ENCODE assay signal across 11 mouse cellular contexts in the genomic region with DNA sequence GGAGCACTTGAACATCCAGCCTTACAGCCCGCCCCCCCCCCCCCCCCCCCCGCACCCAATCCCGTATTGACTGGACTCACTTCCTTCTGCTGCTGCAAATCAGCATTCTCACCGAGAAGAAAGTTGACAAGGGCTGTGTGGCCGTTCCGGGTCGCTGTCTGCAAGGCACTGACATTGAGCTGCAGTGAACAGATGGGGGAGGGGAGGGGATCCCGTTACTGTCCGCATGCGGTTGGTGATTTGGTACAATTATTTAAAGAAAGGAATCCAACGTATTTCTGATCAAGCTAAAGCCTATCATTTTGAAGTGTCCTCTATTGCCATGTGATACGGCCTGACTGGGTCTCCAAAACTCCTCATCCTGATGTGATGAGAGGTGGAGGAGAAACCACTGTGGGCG. TPM values are rescaled to one million over a fixed set of nuclear protein-coding genes. Genes with fewer than 3 reads are reported as not detected.
DNase-seq lines count a peak whose midpoint lies in the region; ATAC-seq and TF ChIP-seq lines count a peak whose summit lies in the region.
"Had no signal": no experiment of that assay in that cellular context is flagged by ENCODE, and none has a peak within 500 bp of the region (broad histone marks: within the 10 kb centered on the region; RNA-seq: fewer than 3 reads in every experiment).

No protein-coding gene starts in this region.

- no peaks in the 10 kb centered on the region for H3K27me3 ChIP-seq in heart, embryonic 12.5 days (replicated peaks)
- no peaks in the 10 kb centered on the region for H3K27me3 ChIP-seq in kidney, postnatal 0 days (ENCODE audit: insufficient read depth, low read length)
- H3K27me3 ChIP-seq in splenic B cell, adult 2 months (ENCODE audit: control insufficient read depth, insufficient read depth, low read length, poor library complexity, severe bottlenecking): no peaks in the 10 kb centered on the region
- H3K27me3 ChIP-seq in thymus, adult 2 months (ENCODE audit: control insufficient read depth, insufficient read depth, low read length): no peaks in the 10 kb centered on the region
- H3K27me3 ChIP-seq in forebrain, embryonic 11.5 days (ENCODE audit: control insufficient read depth, insufficient read depth, low read length): no peaks in the 10 kb centered on the region

- DNase-seq in lung, postnatal 10 days: peak; percentile 35
- no peak for DNase-seq in lung, postnatal 14 days
- peak; percentile 73 for DNase-seq in kidney, postnatal 0 days (ENCODE audit: low spot score)
- DNase-seq in splenic B cell, adult 2 months (ENCODE audit: low read depth, low spot score): peak; percentile 11
- no peak for DNase-seq in thymus, adult 2 months
- DNase-seq in forebrain, embryonic 11.5 days (ENCODE audit: low spot score): no peak
- DNase-seq in ovary, postnatal 10 days (ENCODE audit: low spot score): no peak

- H3K36me3 ChIP-seq in heart, embryonic 12.5 days: no peaks in the 10 kb centered on the region
- H3K36me3 ChIP-seq in kidney, postnatal 0 days (ENCODE audit: insufficient read depth, low read length): no peaks in the 10 kb centered on the region
- H3K36me3 ChIP-seq in splenic B cell, adult 2 months (ENCODE audit: control insufficient read depth, insufficient read depth, low read length, poor library complexity, severe bottlenecking): no peaks in the 10 kb centered on the region
- no peaks in the 10 kb centered on the region for H3K36me3 ChIP-seq in thymus, adult 2 months (ENCODE audit: control insufficient read depth, insufficient read depth, low read length)
- no peaks in the 10 kb centered on the region for H3K36me3 ChIP-seq in forebrain, embryonic 11.5 days (ENCODE audit: control insufficient read depth, insufficient read depth, low read length)
- H3K36me3 ChIP-seq: G1E had no signal

- H3K27ac ChIP-seq in heart, embryonic 12.5 days (ENCODE audit: poor library complexity, severe bottlenecking): peak overlapping the region; percentile 44; the same call in 1 of the 2 replicates
- H3K27ac ChIP-seq in kidney, postnatal 0 days: peak overlapping the region; percentile 39; the same call in 1 of the 2 replicates
- no peak overlapping the region for H3K27ac ChIP-seq in thymus, adult 2 months (ENCODE audit: control insufficient read depth, insufficient read depth, low read length)
- no peak overlapping the region for H3K27ac ChIP-seq in forebrain, embryonic 11.5 days (ENCODE audit: low read depth, low read length)

- 19% methylated on average over 12 of the region's 13 CpGs for WGBS in heart, embryonic 12.5 days
- 22% methylated on average over 13 of the region's 13 CpGs for WGBS in kidney, postnatal 0 days
- 42% methylated on average over 13 of the region's 13 CpGs for WGBS in thymus, adult 2 months
- WGBS in forebrain, embryonic 11.5 days: 60% methylated on average over 13 of the region's 13 CpGs

- H3K9me3 ChIP-seq in heart, embryonic 12.5 days (replicated peaks): no peaks in the 10 kb centered on the region
- no peaks in the 10 kb centered on the region for H3K9me3 ChIP-seq in kidney, postnatal 0 days (replicated peaks; ENCODE audit: low read length)
- no peaks in the 10 kb centered on the region for H3K9me3 ChIP-seq in forebrain, embryonic 11.5 days (ENCODE audit: control insufficient read depth, low read length)
- H3K9me3 ChIP-seq: G1E had no signal

- 0 out of 2 replicates have a peak, but pooled peaks have one; percentile 19 for TF ChIP-seq CTCF in kidney, postnatal 0 days (IDR thresholded peaks at IDR 0.05; ENCODE audit: low read depth)
- no peak for TF ChIP-seq CTCF in thymus, adult 2 months (IDR thresholded peaks at IDR 0.05; ENCODE audit: borderline replicate concordance, control insufficient read depth, extremely low read depth, insufficient read depth, low read length, poor library complexity)

- H3K4me3 ChIP-seq in heart, embryonic 12.5 days: peak overlapping the region; percentile 8; the same call in 1 of the 2 replicates
- H3K4me3 ChIP-seq in kidney, postnatal 0 days (replicated peaks; ENCODE audit: low read depth, low read length): no peak overlapping the region
- no peak overlapping the region for H3K4me3 ChIP-seq in thymus, adult 2 months (ENCODE audit: control insufficient read depth, insufficient read depth, low read length)
- H3K4me3 ChIP-seq in forebrain, embryonic 11.5 days (ENCODE audit: low read depth, low read length): no peak overlapping the region
- H3K4me3 ChIP-seq: myocyte had no signal

- no peak for TF ChIP-seq POLR2A in thymus, adult 2 months (IDR thresholded peaks at IDR 0.05; ENCODE audit: control insufficient read depth, extremely low read depth, insufficient read depth, low read length, poor library complexity)

- peaks cover 47% of the 10 kb centered on the region for H3K4me1 ChIP-seq in heart, embryonic 12.5 days (replicated peaks)
- peaks cover 21% of the 10 kb centered on the region; the same call in 1 of the 2 replicates for H3K4me1 ChIP-seq in kidney, postnatal 0 days (replicated peaks; ENCODE audit: insufficient read depth, low read length)
- peaks cover 10% of the 10 kb centered on the region; the same call in 1 of the 2 replicates for H3K4me1 ChIP-seq in thymus, adult 2 months (replicated peaks; ENCODE audit: control insufficient read depth, insufficient read depth, low read length)
- H3K4me1 ChIP-seq in forebrain, embryonic 11.5 days (replicated peaks; ENCODE audit: control insufficient read depth, insufficient read depth, low read length): no peaks in the 10 kb centered on the region

- H3K9ac ChIP-seq in heart, embryonic 12.5 days: no peak overlapping the region
- H3K9ac ChIP-seq in kidney, postnatal 0 days (ENCODE audit: low read depth, low read length): no peak overlapping the region
- no peak overlapping the region for H3K9ac ChIP-seq in forebrain, embryonic 11.5 days (ENCODE audit: low read length)

- H3K4me2 ChIP-seq in heart, embryonic 12.5 days: peak overlapping the region; percentile 55
- peak overlapping the region; percentile 14 for H3K4me2 ChIP-seq in kidney, postnatal 0 days (ENCODE audit: low read length)
- H3K4me2 ChIP-seq in forebrain, embryonic 11.5 days (ENCODE audit: low read depth, low read length, severe bottlenecking): no peak overlapping the region

- no peak for ATAC-seq in heart, embryonic 12.5 days (ENCODE audit: insufficient number of reproducible peaks, low FRiP score)
- no peak for ATAC-seq in kidney, postnatal 0 days (replicated peaks; ENCODE audit: low FRiP score, low read depth)
- no peak for ATAC-seq in forebrain, embryonic 11.5 days (replicated peaks; ENCODE audit: low FRiP score)

RNA-seq across cellular contexts. Expression of gene Ankdd1b, which starts 35.2 kb away (rescaled TPM):
- polyA plus RNA-seq in heart, embryonic 12.5 days (2016; fragmentation: Nextera tagmentation; extraction: Ambion mirVana): 0.37 and 0.56 TPM in 2 replicates
- polyA plus RNA-seq in kidney, postnatal 0 days (2015; fragmentation: Nextera tagmentation; extraction: Ambion mirVana): 0.22 and 0.32 TPM in 2 replicates
- polyA plus RNA-seq in thymus, adult 2 months (2012; rRNA removed): 0.26 TPM in 1 of 2 replicates, not detected in the other
- not detected in 2 replicates for polyA plus RNA-seq in forebrain, embryonic 11.5 days (2014; fragmentation: Nextera tagmentation; extraction: Ambion mirVana)
- polyA plus RNA-seq: G1E, myocyte had no signal

RNA-seq across cellular contexts. Expression of gene Poc5, which starts 47.7 kb away (rescaled TPM):
- polyA plus RNA-seq in heart, embryonic 12.5 days (2016; fragmentation: Nextera tagmentation; extraction: Ambion mirVana): 13.7 and 14.1 TPM in 2 replicates
- 10.6 and 11.5 TPM in 2 replicates for polyA plus RNA-seq in kidney, postnatal 0 days (2015; fragmentation: Nextera tagmentation; extraction: Ambion mirVana)
- polyA plus RNA-seq in thymus, adult 2 months (2012; rRNA removed): 8.5 and 11.2 TPM in 2 replicates
- 25.8 and 27.3 TPM in 2 replicates for polyA plus RNA-seq in forebrain, embryonic 11.5 days (2014; fragmentation: Nextera tagmentation; extraction: Ambion mirVana)

RNA-seq across cellular contexts. Expression of gene Gm17622, which starts 54.7 kb away (rescaled TPM):
- polyA plus RNA-seq in heart, embryonic 12.5 days (2016; fragmentation: Nextera tagmentation; extraction: Ambion mirVana): not detected in 2 replicates
- not detected in 2 replicates for polyA plus RNA-seq in kidney, postnatal 0 days (2015; fragmentation: Nextera tagmentation; extraction: Ambion mirVana)
- not detected in 2 replicates for polyA plus RNA-seq in thymus, adult 2 months (2012; rRNA removed)
- polyA plus RNA-seq in forebrain, embryonic 11.5 days (2014; fragmentation: Nextera tagmentation; extraction: Ambion mirVana): not detected in 2 replicates
- polyA plus RNA-seq: G1E; large intestine, adult 2 months; myocyte had no signal

Comparison
In these comparisons a context has a peak if more than half of its experiments do, and no peak if none do; other contexts are left out.
1. DNase-seq: peak in lung, postnatal 10 days (single experiment), kidney, postnatal 0 days (single experiment) and splenic B cell, adult 2 months (single experiment); none in lung, postnatal 14 days (single experiment), thymus, adult 2 months (single experiment), forebrain, embryonic 11.5 days (single experiment) and ovary, postnatal 10 days (single experiment).
2. H3K27ac ChIP-seq: peak in heart, embryonic 12.5 days (single experiment) and kidney, postnatal 0 days (single experiment); none in thymus, adult 2 months (single experiment) and forebrain, embryonic 11.5 days (single experiment).